Mouse (Mus musculus) ES-Bruce4 (cell line): ENCODE results near the gene Peli2. TPM values are rescaled to one million over a fixed set of nuclear protein-coding genes. Genes with fewer than 3 reads are reported as not detected.

Source experiments
- H3K27ac ChIP-seq: 2 replicates; pipeline ENCODE4 v1.5.1; 2012; ENCODE audit warnings: low read length, inconsistent platforms; ENCODE audit not compliant: insufficient read depth
- H3K27me3 ChIP-seq: 2 replicates; pipeline ENCODE4 v1.6.1; 2012; ENCODE audit warnings: mild to moderate bottlenecking, low read length, inconsistent platforms; ENCODE audit not compliant: control insufficient read depth, poor library complexity, insufficient read depth, severe bottlenecking
- H3K36me3 ChIP-seq: 2 replicates; pipeline ENCODE4 v1.6.1; 2012; ENCODE audit warnings: inconsistent platforms, mild to moderate bottlenecking, low read length, moderate library complexity; ENCODE audit not compliant: control insufficient read depth, poor library complexity, insufficient read depth, severe bottlenecking
- H3K4me1 ChIP-seq: one replicate; pipeline ENCODE4 v1.8.1; 2011; ENCODE audit warnings: low read length; ENCODE audit not compliant: control insufficient read depth, insufficient read depth
- H3K4me3 ChIP-seq: 2 replicates; pipeline ENCODE4 v1.5.1; 2011; ENCODE audit warnings: low read depth, mild to moderate bottlenecking, low read length
- H3K9ac ChIP-seq: 2 replicates; pipeline ENCODE4 v1.6.1; 2012; ENCODE audit warnings: low read depth, mild to moderate bottlenecking, inconsistent platforms; ENCODE audit not compliant: poor library complexity, severe bottlenecking
- H3K9me3 ChIP-seq: replicated peaks from 2 replicates; pipeline ENCODE4 v1.6.1; 2012; ENCODE audit warnings: mild to moderate bottlenecking, low read length, inconsistent platforms; ENCODE audit not compliant: control insufficient read depth, poor library complexity, insufficient read depth, severe bottlenecking
- CTCF ChIP-seq: IDR thresholded peaks from one replicate; pipeline ENCODE4 v1.8.1; 2011; ENCODE audit warnings: low read depth, low read length
- EP300 ChIP-seq: IDR thresholded peaks from 2 replicates; pipeline ENCODE4 v1.6.1; 2011; ENCODE audit warnings: low read depth, low read length; ENCODE audit not compliant: insufficient read depth
- POLR2A ChIP-seq: IDR thresholded peaks from one replicate; pipeline ENCODE4 v1.8.1; 2011; ENCODE audit warnings: low read length; ENCODE audit not compliant: insufficient read depth
- polyA plus RNA-seq: library from polyadenylated mRNA; stranded (reverse); fragments of >200 nt; gene quantifications from 2 replicates; pipeline ENCODE4 v1.2.4, GENCODE M21; 2011; ENCODE audit warnings: low read depth; ENCODE audit not compliant: missing spikeins, insufficient read depth, insufficient read length

Gene Peli2
- polyA plus RNA-seq, 1 experiment, result 7.4 TPM

DNA sequence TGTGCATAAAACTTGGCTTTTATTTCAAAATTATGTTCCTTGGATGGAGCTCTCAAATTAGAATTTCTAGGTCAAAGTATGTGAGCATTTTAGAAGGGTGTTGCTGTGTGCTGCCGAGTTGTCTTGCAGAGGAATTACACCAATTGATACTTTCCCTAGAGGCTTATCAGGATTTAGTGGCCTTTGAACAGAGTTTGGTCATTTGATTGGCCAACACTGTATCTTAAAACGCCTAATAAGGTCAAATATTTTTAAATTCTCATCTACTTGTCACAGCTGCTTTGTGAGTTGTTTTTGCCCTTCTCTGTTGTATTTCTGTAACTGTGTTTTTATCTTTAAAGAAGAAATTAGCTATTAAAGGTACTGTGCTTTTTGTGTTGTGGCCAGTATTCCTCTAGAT, 32.4 kb downstream of the Peli2 start:
- no peak overlapping the region for H3K9ac ChIP-seq
- H3K4me1 ChIP-seq, result no peaks in the 10 kb centered on the region
- H3K27me3 ChIP-seq, result no peaks in the 10 kb centered on the region
- TF ChIP-seq CTCF (no peak), EP300 (no peak), POLR2A (no peak)
- no peak overlapping the region for H3K4me3 ChIP-seq
- H3K27ac ChIP-seq, result no peak overlapping the region
- H3K36me3 ChIP-seq, result no peaks in the 10 kb centered on the region
- no peaks in the 10 kb centered on the region for H3K9me3 ChIP-seq

DNA sequence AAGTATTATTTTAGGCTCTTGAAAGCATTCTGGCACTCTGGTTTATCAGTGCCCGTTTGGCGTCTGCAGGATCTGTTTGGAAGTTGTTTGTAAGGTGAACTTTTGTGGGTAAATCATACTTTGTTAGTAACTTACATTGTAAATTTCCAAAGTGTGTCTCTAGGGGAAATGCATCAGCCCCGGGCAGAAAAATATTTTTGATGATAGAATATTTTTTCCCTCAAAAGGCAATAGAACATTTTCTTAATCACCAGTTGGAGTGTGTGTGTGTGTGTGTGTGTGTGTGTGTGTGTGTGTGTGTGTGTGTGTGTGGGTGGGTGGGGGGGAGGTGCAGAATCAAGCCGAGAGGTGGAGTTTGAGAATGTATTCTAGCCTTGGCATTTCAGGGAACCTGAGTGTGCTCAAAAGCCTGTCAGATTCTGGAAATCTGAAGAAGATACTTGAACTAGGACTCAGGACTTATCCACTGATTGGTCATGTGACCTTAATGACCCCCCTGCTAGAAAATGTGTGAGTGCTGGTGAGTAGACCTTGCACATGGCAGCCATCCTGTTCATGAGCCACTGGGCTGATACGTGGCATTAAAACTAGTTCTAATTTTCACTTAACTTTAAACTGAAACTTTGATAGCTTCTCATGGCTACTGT, 33.4 kb downstream of the Peli2 start:
- Histone ChIP-seq H3K27me3 (no peaks in the 10 kb centered on the region), H3K4me3 (no peak overlapping the region), H3K4me1 (peaks cover 3% of the 10 kb centered on the region), H3K27ac (no peak overlapping the region), H3K9me3 (no peaks in the 10 kb centered on the region), H3K9ac (no peak overlapping the region), H3K36me3 (no peaks in the 10 kb centered on the region)
- TF ChIP-seq CTCF (no peak), EP300 (no peak), POLR2A (no peak)

DNA sequence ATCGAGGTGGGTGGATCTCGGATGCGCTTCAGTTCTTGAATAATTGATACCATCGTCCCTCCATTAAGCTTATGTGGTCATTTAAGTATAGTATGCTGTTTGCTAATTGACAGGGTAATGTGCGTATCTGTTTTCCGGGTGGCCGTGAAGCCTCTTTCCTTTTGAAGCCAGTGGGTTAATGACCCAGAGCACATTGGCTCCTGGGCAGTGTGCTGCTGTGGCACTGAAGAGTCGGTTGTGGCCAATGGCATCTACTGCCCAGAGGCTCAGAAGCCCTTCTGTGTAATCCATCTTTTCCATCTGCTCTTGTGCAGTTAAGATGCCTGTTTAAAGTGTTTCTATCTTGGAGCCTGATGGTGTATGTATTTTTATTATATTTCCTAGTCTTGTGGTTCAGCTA, 34.0 kb downstream of the Peli2 start:
- TF ChIP-seq CTCF (no peak), POLR2A (no peak), EP300 (no peak)
- Histone ChIP-seq H3K4me1 (peaks cover 3% of the 10 kb centered on the region), H3K36me3 (no peaks in the 10 kb centered on the region)

DNA sequence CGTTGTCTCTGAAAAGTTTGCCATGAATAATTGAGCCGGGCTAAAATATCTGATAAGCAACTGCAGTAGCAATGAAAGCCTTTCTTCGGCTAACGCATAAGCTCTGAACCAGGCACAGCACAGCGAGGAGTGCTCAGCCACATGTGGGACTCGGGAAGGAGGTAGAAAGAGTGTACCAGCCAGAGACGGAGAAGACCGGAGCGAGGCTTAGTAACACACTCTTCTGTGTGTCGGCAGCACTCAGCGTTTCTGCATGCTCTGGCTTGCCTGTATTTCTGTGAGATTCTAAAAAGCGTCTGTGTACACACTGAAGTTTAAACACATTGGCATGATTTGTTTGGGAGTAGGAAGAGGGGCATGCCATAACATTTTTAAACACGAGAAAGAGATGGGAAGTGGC, 34.5 kb downstream of the Peli2 start:
- Histone ChIP-seq H3K4me3 (no peak overlapping the region), H3K36me3 (no peaks in the 10 kb centered on the region), H3K27ac (no peak overlapping the region), H3K4me1 (peaks cover 3% of the 10 kb centered on the region), H3K9me3 (no peaks in the 10 kb centered on the region), H3K9ac (no peak overlapping the region), H3K27me3 (no peaks in the 10 kb centered on the region)
- no peak for TF ChIP-seq EP300
- TF ChIP-seq CTCF, result no peak
- no peak for TF ChIP-seq POLR2A

More for the DNA sequence above, 34.0 kb downstream of the Peli2 start:
- Histone ChIP-seq H3K27ac (no peak overlapping the region), H3K9ac (no peak overlapping the region), H3K4me3 (no peak overlapping the region), H3K9me3 (no peaks in the 10 kb centered on the region), H3K27me3 (no peaks in the 10 kb centered on the region)

DNA sequence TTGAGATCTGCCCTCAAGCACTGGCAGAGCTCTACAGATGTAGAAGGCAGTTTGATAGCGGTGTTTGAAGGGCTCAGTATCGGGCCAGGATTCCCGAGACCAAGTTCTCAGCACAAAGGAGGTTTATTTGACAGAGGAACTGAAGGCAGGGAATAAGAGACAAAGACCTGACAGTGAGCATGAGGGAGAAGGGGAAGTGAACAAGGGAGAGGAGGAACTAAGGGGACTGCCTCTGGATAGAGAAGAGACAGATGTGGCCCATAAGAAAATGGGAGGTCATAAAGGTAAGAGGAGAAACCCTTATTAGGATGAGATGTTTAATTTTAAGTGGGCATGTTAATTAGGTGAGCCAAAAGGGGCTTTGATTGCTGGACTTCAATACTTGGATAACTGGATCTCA, 36.5 kb downstream of the Peli2 start:
- no peaks in the 10 kb centered on the region for H3K36me3 ChIP-seq
- H3K27me3 ChIP-seq, result no peaks in the 10 kb centered on the region
- H3K27ac ChIP-seq, result no peak overlapping the region
- H3K4me1 ChIP-seq, result peaks cover 3% of the 10 kb centered on the region
- H3K4me3 ChIP-seq, result no peak overlapping the region
- no peak overlapping the region for H3K9ac ChIP-seq
- no peaks in the 10 kb centered on the region for H3K9me3 ChIP-seq
- no peak for TF ChIP-seq CTCF
- TF ChIP-seq POLR2A, result no peak
- TF ChIP-seq EP300, result no peak

DNA sequence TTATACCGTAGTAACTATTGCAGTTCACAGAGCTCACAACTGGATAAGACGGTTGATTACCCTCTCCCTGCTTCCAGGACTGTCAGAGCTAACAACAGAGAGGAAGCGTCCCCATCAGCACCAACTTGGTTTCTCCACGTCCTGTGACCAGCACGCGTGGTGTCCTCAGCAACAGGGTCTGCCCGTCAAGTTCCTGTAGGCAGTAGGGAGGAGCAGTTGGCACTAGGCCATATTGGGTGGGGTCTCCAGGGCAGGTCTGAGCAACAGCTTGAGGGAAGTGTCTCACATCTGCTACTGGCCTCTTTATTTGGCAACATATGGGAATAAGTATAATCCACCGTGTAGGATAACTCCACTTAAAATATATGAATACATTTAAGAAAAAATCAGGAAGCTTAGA, 37.2 kb downstream of the Peli2 start:
- H3K9ac ChIP-seq, result no peak overlapping the region
- no peak overlapping the region for H3K27ac ChIP-seq
- H3K4me3 ChIP-seq, result no peak overlapping the region
- TF ChIP-seq POLR2A, result no peak
- no peak for TF ChIP-seq CTCF
- no peak for TF ChIP-seq EP300
- peaks cover 3% of the 10 kb centered on the region for H3K4me1 ChIP-seq
- no peaks in the 10 kb centered on the region for H3K9me3 ChIP-seq
- no peaks in the 10 kb centered on the region for H3K27me3 ChIP-seq
- H3K36me3 ChIP-seq, result no peaks in the 10 kb centered on the region

DNA sequence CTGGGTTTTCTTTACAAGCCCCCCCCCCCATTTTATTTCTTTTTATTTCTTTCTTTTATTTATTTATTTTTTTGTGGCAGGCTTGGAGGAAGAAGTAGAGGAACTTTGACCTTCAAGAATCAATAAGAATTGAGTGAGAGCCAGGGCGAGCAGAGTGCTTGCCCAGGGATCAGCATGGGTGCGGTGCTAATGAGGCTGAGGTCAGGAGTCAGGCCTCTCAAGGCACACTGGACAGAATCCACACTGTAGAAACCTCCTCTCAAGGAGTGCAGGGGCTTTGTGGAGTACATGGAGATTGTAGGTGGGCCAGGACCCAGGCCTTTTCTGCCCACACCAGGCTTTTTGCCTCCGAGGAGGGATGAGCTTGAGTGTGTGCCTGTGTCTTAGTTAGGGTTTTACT, 38.8 kb downstream of the Peli2 start:
- Histone ChIP-seq H3K4me3 (no peak overlapping the region), H3K36me3 (no peaks in the 10 kb centered on the region), H3K4me1 (peaks cover 3% of the 10 kb centered on the region), H3K27me3 (no peaks in the 10 kb centered on the region), H3K9ac (no peak overlapping the region), H3K9me3 (no peaks in the 10 kb centered on the region), H3K27ac (no peak overlapping the region)
- TF ChIP-seq POLR2A (no peak), CTCF (no peak), EP300 (no peak)
